12 mouse cellular contexts compared by ENCODE assay signal in genomic region chr1:182055122-182055521, GRCm38 (mm10). TPM values are rescaled to one million over a fixed set of nuclear protein-coding genes. Genes with fewer than 3 reads are reported as not detected.
A peak's percentile ranks its signal among the peaks of the same experiment; 100 is the strongest.
DNase-seq lines count a peak whose midpoint lies in the region; ATAC-seq and TF ChIP-seq lines count a peak whose summit lies in the region.
"Had no signal": no experiment of that assay in that cellular context is flagged by ENCODE, and none has a peak within 500 bp of the region (broad histone marks: within the 10 kb centered on the region; RNA-seq: fewer than 3 reads in every experiment).

No protein-coding gene starts in this region.

- no peak for TF ChIP-seq EP300 in ES-Bruce4 (IDR thresholded peaks at IDR 0.05; ENCODE audit: insufficient read depth, low read depth, low read length)

- H3K4me1 ChIP-seq in heart, embryonic 15.5 days (replicated peaks) = peaks cover 21% of the 10 kb centered on the region
- H3K4me1 ChIP-seq in ES-Bruce4 (ENCODE audit: control insufficient read depth, insufficient read depth, low read length) = peaks cover 5% of the 10 kb centered on the region
- peaks cover 4% of the 10 kb centered on the region for H3K4me1 ChIP-seq in limb, embryonic 11.5 days (ENCODE audit: control insufficient read depth, insufficient read depth, low read length)
- H3K4me1 ChIP-seq: liver, embryonic 13.5 days had no signal

- H3K9ac ChIP-seq in heart, embryonic 15.5 days = no peak overlapping the region
- H3K9ac ChIP-seq in ES-Bruce4 (ENCODE audit: low read depth, poor library complexity, severe bottlenecking) = peak overlapping the region; percentile 3; the same call in 1 of the 2 replicates
- H3K9ac ChIP-seq in limb, embryonic 11.5 days (ENCODE audit: low read length) = no peak overlapping the region
- H3K9ac ChIP-seq: liver, embryonic 13.5 days; midbrain, embryonic 13.5 days had no signal

- H3K27me3 ChIP-seq in heart, embryonic 15.5 days = no peaks in the 10 kb centered on the region
- H3K27me3 ChIP-seq in ES-Bruce4 (ENCODE audit: control insufficient read depth, insufficient read depth, low read length, poor library complexity, severe bottlenecking) = no peaks in the 10 kb centered on the region
- no peaks in the 10 kb centered on the region for H3K27me3 ChIP-seq in limb, embryonic 11.5 days (ENCODE audit: control insufficient read depth, insufficient read depth, low read length)
- H3K27me3 ChIP-seq: liver, embryonic 13.5 days; midbrain, embryonic 13.5 days had no signal

- peak overlapping the region; percentile 46; the same call in 1 of the 2 replicates for H3K27ac ChIP-seq in heart, embryonic 15.5 days
- H3K27ac ChIP-seq in ES-Bruce4 (ENCODE audit: insufficient read depth, low read length) = peak overlapping the region; percentile 72
- no peak overlapping the region for H3K27ac ChIP-seq in limb, embryonic 11.5 days (replicated peaks; ENCODE audit: low read depth, low read length)
- H3K27ac ChIP-seq: liver, embryonic 13.5 days; midbrain, embryonic 13.5 days had no signal

- no peaks in the 10 kb centered on the region for H3K9me3 ChIP-seq in heart, embryonic 15.5 days (replicated peaks)
- H3K9me3 ChIP-seq in ES-Bruce4 (replicated peaks; ENCODE audit: control insufficient read depth, insufficient read depth, low read length, poor library complexity, severe bottlenecking) = no peaks in the 10 kb centered on the region
- no peaks in the 10 kb centered on the region for H3K9me3 ChIP-seq in limb, embryonic 11.5 days (ENCODE audit: control insufficient read depth, low read length)
- H3K9me3 ChIP-seq: liver, embryonic 13.5 days; midbrain, embryonic 13.5 days had no signal

- TF ChIP-seq CTCF in ES-Bruce4 (IDR thresholded peaks at IDR 0.05; ENCODE audit: low read depth, low read length) = no peak

- no peak for DNase-seq in heart, adult 8-10 months (ENCODE audit: low spot score)
- DNase-seq in embryo, embryonic 10 days (ENCODE audit: low spot score) = peak; percentile 71
- peak; percentile 22 for DNase-seq in limb, embryonic 11.5 days (ENCODE audit: low spot score)
- DNase-seq in lung, postnatal 10 days = no peak
- DNase-seq: cerebellum, postnatal 14 days; liver, embryonic 13.5 days had no signal

- no peak for TF ChIP-seq POLR2A in ES-Bruce4 (IDR thresholded peaks at IDR 0.05; ENCODE audit: insufficient read depth, low read length)

- H3K36me3 ChIP-seq in heart, embryonic 15.5 days = no peaks in the 10 kb centered on the region
- no peaks in the 10 kb centered on the region for H3K36me3 ChIP-seq in ES-Bruce4 (ENCODE audit: control insufficient read depth, insufficient read depth, low read length, poor library complexity, severe bottlenecking)
- no peaks in the 10 kb centered on the region for H3K36me3 ChIP-seq in limb, embryonic 11.5 days (ENCODE audit: control insufficient read depth, insufficient read depth, low read length)
- H3K36me3 ChIP-seq: liver, embryonic 13.5 days; midbrain, embryonic 13.5 days had no signal

- ATAC-seq in heart, embryonic 15.5 days (replicated peaks; ENCODE audit: insufficient number of reproducible peaks, insufficient read depth, low FRiP score, low read depth) = no peak
- ATAC-seq in limb, embryonic 11.5 days (ENCODE audit: insufficient number of reproducible peaks, low FRiP score, low TSS enrichment, low read depth) = no peak
- no peak for ATAC-seq in megakaryocyte progenitor cell, adult 5-6 weeks (replicated peaks; ENCODE audit: poor library complexity)
- no peak for ATAC-seq in cerebellum, adult (ENCODE audit: insufficient number of reproducible peaks, low FRiP score, low TSS enrichment)
- ATAC-seq: forebrain, embryonic 14.5 days; midbrain, embryonic 13.5 days had no signal

- H3K4me2 ChIP-seq in heart, embryonic 15.5 days = no peak overlapping the region
- no peak overlapping the region for H3K4me2 ChIP-seq in limb, embryonic 11.5 days (ENCODE audit: low read depth, severe bottlenecking)
- H3K4me2 ChIP-seq: liver, embryonic 13.5 days; midbrain, embryonic 13.5 days had no signal

- 28% methylated on average over 9 of the region's 9 CpGs for WGBS in heart, embryonic 15.5 days
- WGBS in limb, embryonic 11.5 days = 31% methylated on average over 9 of the region's 9 CpGs

- no peak overlapping the region for H3K4me3 ChIP-seq in heart, embryonic 15.5 days
- H3K4me3 ChIP-seq in ES-Bruce4 (ENCODE audit: low read depth, low read length) = peak overlapping the region; percentile 25
- H3K4me3 ChIP-seq in limb, embryonic 11.5 days (ENCODE audit: low read depth, low read length) = no peak overlapping the region
- H3K4me3 ChIP-seq: liver, embryonic 13.5 days; midbrain, embryonic 13.5 days had no signal

RNA-seq across cellular contexts. Expression of gene Enah, which starts 35.3 kb away (rescaled TPM):
- polyA plus RNA-seq in heart, embryonic 15.5 days (2015; fragmentation: Nextera tagmentation; extraction: Ambion mirVana) = 16.8 and 18.6 TPM in 2 replicates
- 100 to 1,000 TPM; 121 to 157 (median 140) TPM for total RNA-seq in heart, adult 8-10 months (2022)
- 357 and 369 TPM in 2 replicates for polyA plus RNA-seq in ES-Bruce4 (2011; ENCODE audit: insufficient read depth, insufficient read length, low read depth, missing spikeins)
- polyA plus RNA-seq in limb, embryonic 11.5 days (2014; fragmentation: Nextera tagmentation; extraction: Ambion mirVana) = 28.5 and 29.5 TPM in 2 replicates
- 2.5 and 3.3 TPM in 2 replicates for total RNA-seq in megakaryocyte progenitor cell, adult 5-6 weeks (2015)
- total RNA-seq in megakaryocyte progenitor cell, adult 5-6 weeks (2017) = 4.1 and 6.1 TPM in 2 replicates

Comparison
In these comparisons a context has a peak if more than half of its experiments do, and no peak if none do; other contexts are left out.
1. DNase-seq: peak in embryo, embryonic 10 days (single experiment) and limb, embryonic 11.5 days (single experiment); none in heart, adult 8-10 months (single experiment) and lung, postnatal 10 days (single experiment).
2. RNA of gene Enah, which starts 35.3 kb away (polyA plus RNA-seq): 357 to 369 TPM in ES-Bruce4; 28.5 to 29.5 TPM in limb, embryonic 11.5 days and 16.8 to 18.6 TPM in heart, embryonic 15.5 days; every median in the first group is over 10 times any median in the second.